Mouse (Mus musculus) erythroblast, embryonic 14.5 days (primary cell): ENCODE measurements around the gene Fbf1. TPM values are rescaled to one million over a fixed set of nuclear protein-coding genes. Genes with fewer than 3 reads are reported as not detected.

ENCODE experiments used
- H3K27me3 ChIP-seq: 2 replicates; pipeline ENCODE4 v1.6.1; 2012; ENCODE audit warnings: inconsistent platforms; ENCODE audit not compliant: control insufficient read depth
- H3K36me3 ChIP-seq: 2 replicates; pipeline ENCODE4 v1.6.1; 2012; ENCODE audit warnings: mild to moderate bottlenecking, inconsistent platforms; ENCODE audit not compliant: control insufficient read depth
- H3K4me1 ChIP-seq: 2 replicates; pipeline ENCODE4 v1.6.1; 2012; ENCODE audit warnings: inconsistent platforms; ENCODE audit not compliant: control insufficient read depth
- H3K4me3 ChIP-seq: replicated peaks from 2 replicates; pipeline ENCODE3; 2012; ENCODE audit warnings: moderate library complexity, mild to moderate bottlenecking, inconsistent platforms
- H3K9me3 ChIP-seq: 2 replicates; pipeline ENCODE4 v1.6.1; 2012; ENCODE audit warnings: low read length, inconsistent platforms, mixed read lengths; ENCODE audit not compliant: control insufficient read depth
- GATA1 ChIP-seq: IDR thresholded peaks from 2 replicates; pipeline ENCODE4 v1.6.1; 2012; ENCODE audit warnings: low read length, inconsistent platforms, mixed read lengths
- TAL1 ChIP-seq: IDR thresholded peaks from 3 replicates; pipeline ENCODE4 v1.6.1; 2012; ENCODE audit warnings: low read length, inconsistent platforms, mixed read lengths
- polyA plus RNA-seq: library from polyadenylated mRNA; stranded (reverse); fragments of >175 nt; gene quantifications from 2 replicates; pipeline ENCODE4 v1.2.3, GENCODE M21; 2012

The Fbf1 gene
- polyA plus RNA-seq, 1 experiment, result 1.1 TPM

DNA sequence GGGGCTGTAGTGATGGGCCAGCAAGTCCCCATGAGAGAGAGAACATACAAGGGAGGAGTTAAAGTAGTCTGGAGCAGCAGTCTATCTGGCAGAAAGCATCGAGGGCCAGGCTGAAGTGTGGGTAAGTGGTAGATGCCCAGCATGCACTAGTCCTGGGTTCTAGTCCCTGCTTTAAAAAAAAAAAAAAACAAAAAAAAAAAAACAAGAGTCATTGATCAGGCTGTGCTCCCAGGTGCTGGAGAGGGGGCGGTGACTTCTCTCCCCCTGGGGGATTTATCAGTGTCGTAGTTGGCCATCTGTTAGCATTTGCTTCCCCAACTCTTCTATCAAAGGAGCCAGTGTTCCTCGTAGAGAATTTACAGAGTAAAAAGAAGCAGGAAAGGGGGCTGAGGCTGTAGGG lies 38.7 kb upstream of the Fbf1 start:
- Histone ChIP-seq H3K4me3 (no peak overlapping the region), H3K36me3 (peaks cover 28% of the 10 kb centered on the region)

DNA sequence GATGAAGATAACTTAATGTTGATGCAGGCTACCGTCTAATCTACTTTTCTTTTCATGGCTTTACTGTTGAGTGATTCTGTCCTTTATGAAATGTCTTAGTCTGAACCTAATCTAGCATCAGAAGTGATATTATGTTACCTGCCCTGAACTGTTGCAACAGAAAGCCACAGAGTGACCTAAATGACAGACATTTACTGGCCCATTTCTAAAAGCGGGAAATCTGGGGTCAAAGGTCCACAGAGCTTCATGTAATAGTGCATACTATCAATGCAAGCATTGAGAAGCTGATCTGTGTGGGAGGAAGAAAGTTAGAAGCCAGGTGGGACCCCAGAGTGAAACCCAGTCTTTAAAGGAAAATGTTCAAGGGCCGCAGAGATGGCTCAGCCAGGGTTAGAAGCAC lies 35.2 kb upstream of the Fbf1 start:
- Histone ChIP-seq H3K9me3 (peaks cover 3% of the 10 kb centered on the region; the same call in 1 of the 2 replicates), H3K36me3 (peaks cover 28% of the 10 kb centered on the region), H3K4me3 (no peak overlapping the region), H3K4me1 (peaks cover 22% of the 10 kb centered on the region), H3K27me3 (no peaks in the 10 kb centered on the region)
- TF ChIP-seq TAL1 (no peak), GATA1 (no peak)

More for the DNA sequence above, 38.7 kb upstream of the Fbf1 start:
- Histone ChIP-seq H3K27me3 (no peaks in the 10 kb centered on the region), H3K9me3 (peaks cover 3% of the 10 kb centered on the region; the same call in 1 of the 2 replicates), H3K4me1 (peaks cover 7% of the 10 kb centered on the region)
- TF ChIP-seq TAL1 (no peak), GATA1 (no peak)

DNA sequence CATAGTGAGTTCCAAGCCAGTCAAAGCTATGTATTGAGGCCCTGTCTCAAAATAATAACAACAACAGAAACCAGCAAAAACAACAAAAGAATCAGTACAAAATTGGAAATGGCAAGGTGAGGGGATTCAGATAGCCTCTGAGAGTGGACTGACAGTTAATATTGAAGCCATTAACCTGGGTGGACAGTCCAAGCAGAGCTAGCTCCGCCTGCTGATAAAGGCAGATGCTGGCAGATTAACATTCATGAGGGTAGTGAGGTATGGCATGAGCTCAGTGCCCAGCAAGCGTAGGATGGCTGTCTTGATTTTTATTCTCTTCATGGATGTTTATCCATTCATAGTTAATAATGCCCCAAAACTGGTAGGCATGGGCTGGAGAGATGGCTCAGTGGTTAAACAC lies 33.2 kb upstream of the Fbf1 start:
- H3K36me3 ChIP-seq, result peaks cover 18% of the 10 kb centered on the region
- no peaks in the 10 kb centered on the region for H3K9me3 ChIP-seq
- peaks cover 31% of the 10 kb centered on the region for H3K4me1 ChIP-seq
- no peaks in the 10 kb centered on the region for H3K27me3 ChIP-seq
- TF ChIP-seq TAL1 (no peak), GATA1 (no peak)
- no peak overlapping the region for H3K4me3 ChIP-seq

DNA sequence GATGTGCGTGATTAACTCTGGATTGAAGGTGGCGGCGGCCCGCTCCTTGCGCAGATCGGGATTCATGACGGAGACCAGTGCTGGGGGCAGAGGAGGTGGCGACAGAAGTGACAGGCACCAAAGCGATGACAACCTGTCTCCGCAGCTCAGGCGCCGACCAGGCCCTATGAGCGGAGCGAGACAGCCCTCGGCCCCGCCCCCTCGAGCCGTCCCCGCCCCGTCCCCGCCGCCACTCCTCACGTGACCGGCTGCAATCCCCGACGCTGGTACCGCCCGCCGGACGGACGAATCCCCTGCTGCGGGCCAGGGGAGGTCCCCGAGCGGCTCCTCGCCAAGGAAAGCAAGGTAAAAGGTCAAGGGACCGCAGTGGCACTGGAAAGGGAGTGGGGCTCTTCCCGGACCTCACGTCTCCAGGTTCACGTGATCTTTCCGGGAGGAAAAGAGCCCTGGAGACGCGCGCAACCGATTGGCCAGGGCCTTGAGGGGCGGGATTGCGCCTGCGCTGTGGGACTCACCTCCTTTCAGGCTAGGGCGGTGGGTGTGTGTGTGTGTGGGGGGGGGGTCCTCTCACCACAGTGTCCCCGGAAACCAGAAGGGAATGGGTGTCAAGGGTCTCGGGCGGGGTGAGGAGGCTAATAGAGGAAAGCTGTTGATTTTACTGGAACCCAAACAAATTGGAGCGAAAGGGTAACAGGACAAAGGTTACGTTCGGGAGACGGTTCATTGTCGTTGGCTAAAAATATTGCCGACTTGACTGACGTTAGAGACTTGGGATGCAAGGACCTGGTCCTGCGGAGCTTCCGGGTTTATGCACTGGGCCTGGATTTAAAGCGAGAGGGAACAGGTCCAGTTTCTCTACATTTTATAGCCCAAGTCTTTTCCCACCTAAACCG lies 30.9 kb upstream of the Fbf1 start, which contains the start of the genes Ten1 and Acox1:
Gene Ten1 (plus strand): TSS at position 217 of the 893 bp plus-strand sequence.
Gene Acox1 (minus strand): TSS at position 407 of the 893 bp plus-strand sequence.
- no peaks in the 10 kb centered on the region for H3K9me3 ChIP-seq
- H3K27me3 ChIP-seq, result no peaks in the 10 kb centered on the region
- peaks cover 44% of the 10 kb centered on the region for H3K4me1 ChIP-seq
- TF ChIP-seq TAL1 (no peak), GATA1 (no peak)
- peaks cover 7% of the 10 kb centered on the region for H3K36me3 ChIP-seq
- H3K4me3 ChIP-seq, result peak within 1 kb of the TSS; percentile 73

DNA sequence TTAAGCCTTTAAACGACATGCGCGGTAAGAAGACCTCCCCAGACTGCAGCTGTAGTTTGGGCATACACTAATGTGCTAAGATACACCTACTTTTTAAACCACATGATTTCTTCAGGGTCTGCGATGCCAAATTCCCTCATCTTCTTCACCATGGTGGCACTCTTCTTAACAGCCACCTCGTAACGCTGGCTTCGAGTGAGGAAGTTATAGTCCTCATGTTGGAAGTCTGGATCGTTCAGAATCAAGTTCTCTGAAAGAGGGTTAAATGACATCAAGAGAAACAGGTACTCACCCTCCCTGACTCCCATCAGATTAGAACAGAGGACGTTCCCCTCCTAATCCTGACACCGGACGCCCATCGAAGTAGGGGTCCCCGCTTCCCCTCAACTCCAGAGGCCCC lies 30.2 kb upstream of the Fbf1 start:
- peaks cover 44% of the 10 kb centered on the region for H3K4me1 ChIP-seq
- H3K27me3 ChIP-seq, result no peaks in the 10 kb centered on the region
- TF ChIP-seq TAL1 (no peak), GATA1 (peak; percentile 39; the same call in 1 of the 2 replicates)
- H3K4me3 ChIP-seq, result peak overlapping the region; percentile 73
- H3K36me3 ChIP-seq, result peaks cover 5% of the 10 kb centered on the region
- no peaks in the 10 kb centered on the region for H3K9me3 ChIP-seq

DNA sequence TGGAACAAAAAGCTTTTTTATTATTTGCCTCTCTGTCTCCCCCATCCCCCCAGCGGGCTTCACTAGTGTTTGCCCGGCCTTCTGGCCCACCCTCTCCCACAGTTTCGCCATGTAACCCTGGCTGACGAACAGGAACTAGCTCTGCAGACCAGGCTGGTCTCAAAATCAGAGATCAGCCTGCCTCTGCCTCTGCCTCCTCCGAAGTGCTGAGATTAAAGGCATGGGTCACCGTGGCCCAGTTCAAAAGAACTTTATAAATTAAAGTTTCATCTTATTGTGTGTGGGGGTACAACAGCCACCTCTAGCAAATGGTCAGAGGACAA lies 29.6 kb upstream of the Fbf1 start:
- Histone ChIP-seq H3K27me3 (no peaks in the 10 kb centered on the region), H3K4me1 (peaks cover 44% of the 10 kb centered on the region), H3K4me3 (peak overlapping the region; percentile 73)

DNA sequence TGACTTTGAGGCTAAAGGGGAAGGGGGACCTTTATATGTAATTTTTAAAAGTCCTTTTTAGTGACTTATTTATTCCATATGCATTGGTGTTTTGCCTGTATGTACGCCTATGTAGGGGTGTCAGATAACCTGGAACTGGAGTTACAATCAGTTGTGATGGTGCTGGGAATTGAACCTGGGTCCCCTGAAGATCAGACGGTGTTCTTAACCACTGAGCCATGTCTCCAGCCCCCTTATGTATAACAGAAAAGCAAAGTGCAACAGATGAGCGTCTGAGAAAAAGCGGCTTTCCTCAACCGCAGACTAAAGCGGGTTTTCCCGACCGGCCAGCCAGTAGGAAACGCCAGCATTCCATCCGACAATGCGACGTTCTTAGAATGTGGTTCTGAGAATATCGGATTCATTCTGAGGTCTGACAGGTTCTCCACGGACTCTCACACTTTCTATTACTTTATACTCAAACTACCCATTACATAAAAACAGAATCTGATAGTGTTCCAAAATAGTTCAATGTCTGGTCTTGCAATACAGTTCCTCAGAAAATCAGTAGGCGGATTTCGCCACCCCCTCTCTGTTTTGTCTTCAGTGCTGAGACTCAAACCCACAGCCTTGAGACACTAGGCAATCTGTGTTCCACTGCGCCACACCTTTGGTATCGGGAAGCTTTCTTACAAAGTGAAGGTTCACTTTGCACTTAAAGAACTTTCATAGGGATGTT lies 29.1 kb upstream of the Fbf1 start:
- TF ChIP-seq TAL1, result no peak
- TF ChIP-seq GATA1, result no peak
- peak overlapping the region; percentile 73 for H3K4me3 ChIP-seq
- H3K4me1 ChIP-seq, result peaks cover 45% of the 10 kb centered on the region
- H3K36me3 ChIP-seq, result peaks cover 5% of the 10 kb centered on the region
- no peaks in the 10 kb centered on the region for H3K27me3 ChIP-seq
- no peaks in the 10 kb centered on the region for H3K9me3 ChIP-seq

More for the DNA sequence above, 29.6 kb upstream of the Fbf1 start:
- TF ChIP-seq GATA1, result no peak
- no peak for TF ChIP-seq TAL1
- Histone ChIP-seq H3K9me3 (no peaks in the 10 kb centered on the region), H3K36me3 (peaks cover 5% of the 10 kb centered on the region)

DNA sequence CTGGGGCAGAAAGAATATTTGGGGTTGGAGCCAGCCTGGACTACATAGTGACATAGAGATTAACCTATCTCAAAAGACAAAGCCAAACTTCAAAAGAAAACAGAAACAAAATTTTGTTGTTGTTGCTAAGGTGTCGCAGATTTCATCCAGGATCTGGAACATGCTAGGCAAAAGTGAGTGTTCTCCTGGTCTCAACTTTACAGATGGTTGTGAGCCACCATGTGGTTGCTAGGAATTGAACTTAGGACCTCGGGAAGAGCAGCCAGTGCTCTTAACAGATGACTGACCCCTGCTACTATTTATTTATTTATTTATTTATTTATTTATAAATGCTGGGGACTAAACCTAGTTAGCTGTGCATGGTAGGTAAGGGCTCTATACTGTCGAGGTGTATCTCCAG lies 28.4 kb upstream of the Fbf1 start:
- Histone ChIP-seq H3K36me3 (peaks cover 6% of the 10 kb centered on the region), H3K9me3 (no peaks in the 10 kb centered on the region), H3K27me3 (no peaks in the 10 kb centered on the region), H3K4me1 (peaks cover 46% of the 10 kb centered on the region), H3K4me3 (no peak overlapping the region)
- no peak for TF ChIP-seq GATA1
- no peak for TF ChIP-seq TAL1

DNA sequence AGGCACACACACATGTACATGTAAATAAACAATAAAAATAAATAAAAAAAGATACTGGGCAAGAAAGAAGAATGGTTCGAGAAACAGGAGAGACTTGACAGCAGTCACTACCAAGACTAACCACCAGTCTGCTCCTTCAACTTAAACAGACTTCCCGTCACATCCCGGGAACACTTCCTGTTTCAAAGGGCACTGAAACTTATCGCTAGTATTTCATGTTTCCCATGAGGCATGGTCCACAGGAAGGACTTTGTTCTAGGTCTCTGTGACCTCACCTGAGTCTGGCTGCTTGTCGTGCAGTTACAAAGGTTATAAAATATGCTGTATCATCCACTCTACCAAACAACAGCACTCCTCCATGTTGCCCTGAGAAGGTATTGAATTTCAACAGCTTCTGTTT lies 27.3 kb upstream of the Fbf1 start:
- no peaks in the 10 kb centered on the region for H3K27me3 ChIP-seq
- no peak overlapping the region for H3K4me3 ChIP-seq
- H3K4me1 ChIP-seq, result peaks cover 43% of the 10 kb centered on the region
- TF ChIP-seq TAL1 (no peak), GATA1 (no peak)
- no peaks in the 10 kb centered on the region for H3K9me3 ChIP-seq
- H3K36me3 ChIP-seq, result peaks cover 15% of the 10 kb centered on the region
